Mouse (Mus musculus) stomach, embryonic 14.5 days (tissue): ENCODE results near the gene Gm45808. TPM values are rescaled to one million over a fixed set of nuclear protein-coding genes. Genes with fewer than 3 reads are reported as not detected.

Experiments
- ATAC-seq: fragments of 200-750 bp; cut with Nextera tagmentation; 2 replicates; pipeline ENCODE4 v1.8.0; 2017; ENCODE audit warnings: low read depth, moderate TSS enrichment; ENCODE audit not compliant: insufficient number of reproducible peaks, insufficient read depth, low FRiP score
- H3K27ac ChIP-seq: fragments of 300-500 bp; sonication (generic); 2 replicates; pipeline ENCODE4 v1.5.1; 2014; ENCODE audit warnings: mild to moderate bottlenecking, low read length, moderate library complexity, mixed read lengths
- H3K27me3 ChIP-seq: fragments of 300-500 bp; sonication (generic); 2 replicates; pipeline ENCODE4 v1.6.1; 2014; ENCODE audit warnings: low read length, control low read depth, mixed read lengths; ENCODE audit not compliant: control insufficient read depth, insufficient read depth
- H3K36me3 ChIP-seq: fragments of 300-500 bp; sonication (generic); 2 replicates; pipeline ENCODE4 v1.6.1; 2014; ENCODE audit warnings: mild to moderate bottlenecking, control low read depth, low read length, moderate library complexity, mixed read lengths; ENCODE audit not compliant: control insufficient read depth, insufficient read depth
- H3K4me1 ChIP-seq: fragments of 300-500 bp; sonication (generic); 2 replicates; pipeline ENCODE4 v1.6.1; 2014; ENCODE audit warnings: low read length, control low read depth, mixed read lengths; ENCODE audit not compliant: control insufficient read depth, insufficient read depth
- H3K4me2 ChIP-seq: fragments of 300-500 bp; sonication (generic); replicated peaks from 2 replicates; pipeline ENCODE4 v1.6.1; 2014; ENCODE audit warnings: low read depth, low read length, control low read depth
- H3K4me3 ChIP-seq: fragments of 300-500 bp; sonication (generic); 2 replicates; pipeline ENCODE4 v1.5.1; 2014; ENCODE audit warnings: low read depth, low read length, control low read depth
- H3K9ac ChIP-seq: fragments of 300-500 bp; sonication (generic); replicated peaks from 2 replicates; pipeline ENCODE4 v1.6.1; 2014; ENCODE audit warnings: low read depth, mild to moderate bottlenecking, control low read depth, low read length, moderate library complexity, mixed read lengths
- H3K9me3 ChIP-seq: fragments of 300-500 bp; sonication (generic); 2 replicates; pipeline ENCODE4 v1.6.1; 2016; ENCODE audit warnings: low read depth, low read length, control low read depth; ENCODE audit not compliant: control insufficient read depth
- WGBS: fragments of 180-500 bp; shearing (Covaris S2); extraction: QIAGEN DNeasy Blood & Tissue Kit; methylation state at CpG from one replicate; pipeline ENCODE4 v1.1.7; 2014; 5-methylcytosine and 5-hydroxymethylcytosine counted together
- polyA plus RNA-seq: library from polyadenylated mRNA; unstranded; fragments of >200 nt; fragmentation: Nextera tagmentation; extraction: Ambion mirVana; gene quantifications from 2 replicates; pipeline ENCODE4 v1.2.1, GENCODE M21; 2014

Gm45808 gene
- polyA plus RNA-seq, 1 experiment from 2014 or later: not detected

DNA sequence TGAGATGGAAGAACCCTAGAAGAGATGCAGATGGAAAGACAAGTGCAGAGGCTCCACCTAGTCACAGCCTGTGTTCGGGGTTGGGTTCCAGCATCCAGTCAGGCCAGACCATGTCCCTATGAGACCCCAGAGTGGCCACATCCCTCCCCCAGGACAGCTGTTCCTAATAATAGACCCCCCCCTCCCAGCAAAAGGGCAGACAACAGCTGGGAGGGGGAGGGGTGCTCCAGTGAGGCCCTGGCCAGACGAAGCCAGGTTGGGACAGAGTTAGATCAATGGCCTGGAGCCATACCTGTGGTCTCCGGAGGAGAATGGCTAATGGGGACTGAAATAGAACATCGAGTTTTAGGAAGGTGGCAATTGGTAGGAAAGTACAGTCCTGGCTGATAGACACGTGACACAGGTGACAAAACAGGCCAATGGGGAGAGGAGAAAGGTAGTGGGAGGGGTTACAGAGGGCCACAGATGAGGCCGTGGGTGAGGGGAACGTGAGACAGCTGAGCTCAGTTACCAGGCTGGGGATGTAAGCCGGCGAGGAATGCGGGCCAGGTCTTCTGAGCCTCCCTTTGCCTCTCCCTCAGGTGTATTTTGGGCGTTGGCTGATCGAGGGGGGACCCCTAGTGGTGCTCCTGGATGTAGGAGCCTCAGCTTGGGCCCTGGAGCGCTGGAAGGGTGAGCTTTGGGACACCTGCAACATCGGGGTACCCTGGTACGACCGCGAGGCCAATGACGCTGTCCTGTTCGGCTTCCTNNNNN, 48.9 kb downstream of the Gm45808 start, which contains the start of gene Ruvbl2:
TSS of gene Ruvbl2 (minus strand) at position 576 of the 756 bp plus-strand sequence.
- 17% methylated on average over 19 of the region's 19 CpGs for WGBS
- H3K4me1 ChIP-seq: peaks cover 27% of the 10 kb centered on the region
- no peaks in the 10 kb centered on the region for H3K9me3 ChIP-seq
- no peaks in the 10 kb centered on the region for H3K27me3 ChIP-seq
- no peak within 1 kb of the TSS for H3K9ac ChIP-seq
- H3K36me3 ChIP-seq: peaks cover 12% of the 10 kb centered on the region
- no peak within 1 kb of the TSS for H3K4me3 ChIP-seq
- ATAC-seq: no peak
- no peak within 1 kb of the TSS for H3K27ac ChIP-seq
- peak within 1 kb of the TSS; percentile 10; the same call in 1 of the 2 replicates for H3K4me2 ChIP-seq

DNA sequence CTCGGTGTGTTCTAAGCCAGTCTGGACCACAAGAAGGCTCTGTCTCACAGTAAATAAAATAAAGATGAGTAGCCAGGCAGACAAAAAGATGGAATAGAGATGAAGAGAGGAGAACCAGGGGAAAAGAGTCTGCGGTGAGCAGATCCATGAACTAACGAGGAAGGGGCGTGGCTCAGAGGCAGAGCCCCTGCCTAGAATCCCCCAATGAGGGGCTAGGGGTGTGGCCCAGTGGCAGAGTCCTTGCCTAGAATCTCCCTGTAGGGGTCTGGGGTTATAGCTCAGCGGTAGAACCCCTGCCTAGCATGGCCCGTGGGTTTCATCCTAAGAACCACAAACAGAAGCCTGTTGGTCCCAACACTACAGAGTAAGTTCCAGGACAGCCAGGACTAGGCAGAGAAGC, 49.6 kb downstream of the Gm45808 start:
- no peaks in the 10 kb centered on the region for H3K9me3 ChIP-seq
- H3K4me3 ChIP-seq: no peak overlapping the region
- H3K36me3 ChIP-seq: peaks cover 10% of the 10 kb centered on the region
- 40% methylated on average over 6 of the region's 6 CpGs for WGBS
- no peak for ATAC-seq
- H3K27me3 ChIP-seq: no peaks in the 10 kb centered on the region
- no peak overlapping the region for H3K9ac ChIP-seq
- peak overlapping the region; percentile 10; the same call in 1 of the 2 replicates for H3K4me2 ChIP-seq
- H3K4me1 ChIP-seq: peaks cover 28% of the 10 kb centered on the region
- no peak overlapping the region for H3K27ac ChIP-seq

GRCm38 (mm10) chr7:45436444-45436843, 50.2 kb downstream of the Gm45808 start:
- no peak for ATAC-seq
- Histone ChIP-seq H3K9ac (no peak overlapping the region), H3K27me3 (no peaks in the 10 kb centered on the region), H3K9me3 (no peaks in the 10 kb centered on the region), H3K4me1 (peaks cover 28% of the 10 kb centered on the region), H3K4me3 (no peak overlapping the region), H3K36me3 (peaks cover 6% of the 10 kb centered on the region), H3K27ac (no peak overlapping the region), H3K4me2 (no peak overlapping the region)
- 85% methylated on average over 5 of the region's 5 CpGs for WGBS

DNA sequence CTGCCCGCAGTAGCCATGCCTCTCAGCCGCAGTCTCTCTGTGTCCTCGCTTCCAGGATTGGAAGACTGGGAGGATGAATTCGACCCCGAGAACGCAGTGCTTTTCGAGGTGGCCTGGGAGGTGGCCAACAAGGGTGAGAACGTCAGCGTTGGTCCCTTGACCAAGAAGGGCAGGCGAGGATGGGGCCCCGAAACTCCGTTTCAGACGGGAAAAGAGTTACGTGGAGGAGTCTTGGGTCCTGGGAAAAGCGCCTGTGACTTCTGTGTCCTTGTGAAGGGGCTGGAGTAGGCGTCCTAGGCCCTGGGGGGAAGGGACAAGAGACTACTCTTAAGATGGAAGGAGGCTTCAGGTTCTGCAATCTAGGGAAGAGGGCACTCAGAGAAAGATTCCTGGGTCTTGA, 51.6 kb downstream of the Gm45808 start:
- H3K9ac ChIP-seq: peak overlapping the region; percentile 67
- H3K36me3 ChIP-seq: peaks cover 9% of the 10 kb centered on the region
- 0 out of 2 replicates have a peak, but pooled peaks have one; percentile 3 for ATAC-seq
- peak overlapping the region; percentile 68 for H3K27ac ChIP-seq
- H3K4me1 ChIP-seq: peaks cover 28% of the 10 kb centered on the region
- peak overlapping the region; percentile 88 for H3K4me3 ChIP-seq
- peak overlapping the region; percentile 90 for H3K4me2 ChIP-seq
- no peaks in the 10 kb centered on the region for H3K9me3 ChIP-seq
- H3K27me3 ChIP-seq: no peaks in the 10 kb centered on the region
- 2% methylated on average over 16 of the region's 16 CpGs for WGBS

GRCm38 (mm10) chr7:45434203-45435015, 52.2 kb downstream of the Gm45808 start, which contains the start of gene Gys1:
Gene Gys1 (plus strand): TSS chr7:45434844.
- H3K4me1 ChIP-seq: peaks cover 28% of the 10 kb centered on the region
- H3K4me3 ChIP-seq: peak within 1 kb of the TSS; percentile 88
- H3K36me3 ChIP-seq: peaks cover 15% of the 10 kb centered on the region
- H3K4me2 ChIP-seq: peak within 1 kb of the TSS; percentile 98
- no peaks in the 10 kb centered on the region for H3K9me3 ChIP-seq
- under 1% methylated on average over 45 of the region's 45 CpGs for WGBS
- ATAC-seq: peak; percentile 96
- peak within 1 kb of the TSS; percentile 84 for H3K9ac ChIP-seq
- H3K27me3 ChIP-seq: no peaks in the 10 kb centered on the region
- peak within 1 kb of the TSS; percentile 84 for H3K27ac ChIP-seq

GRCm38 (mm10) chr7:45433835-45434202, 52.8 kb downstream of the Gm45808 start:
- Histone ChIP-seq H3K36me3 (peaks cover 20% of the 10 kb centered on the region), H3K4me2 (peak overlapping the region; percentile 98), H3K4me3 (peak overlapping the region; percentile 88), H3K9me3 (no peaks in the 10 kb centered on the region), H3K9ac (peak overlapping the region; percentile 84), H3K4me1 (peaks cover 28% of the 10 kb centered on the region), H3K27me3 (no peaks in the 10 kb centered on the region), H3K27ac (peak overlapping the region; percentile 84)
- 2% methylated on average over 7 of the region's 7 CpGs for WGBS
- no peak for ATAC-seq

DNA sequence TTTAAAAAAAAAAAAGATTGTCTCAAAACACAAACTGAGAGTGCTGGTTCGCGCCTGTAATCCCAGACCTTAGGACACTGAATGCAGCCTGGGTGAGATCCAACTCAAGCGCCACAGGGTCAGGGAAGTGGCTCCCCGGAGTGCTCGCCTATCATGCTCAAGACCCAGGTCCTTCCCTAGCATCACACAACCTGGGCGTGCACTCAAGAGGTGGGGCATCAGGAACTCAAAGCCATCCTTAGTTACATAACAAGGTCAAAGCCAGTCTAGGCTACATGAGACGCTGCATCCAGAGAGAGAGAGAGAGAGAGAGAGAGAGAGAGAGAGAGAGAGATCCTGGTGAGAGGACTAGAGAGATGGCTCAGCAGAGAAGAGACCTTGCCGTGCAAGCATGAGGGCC, 60.1 kb downstream of the Gm45808 start:
- Histone ChIP-seq H3K4me2 (no peak overlapping the region), H3K27ac (no peak overlapping the region), H3K36me3 (peaks cover 78% of the 10 kb centered on the region), H3K9me3 (no peaks in the 10 kb centered on the region), H3K27me3 (no peaks in the 10 kb centered on the region), H3K4me3 (no peak overlapping the region), H3K4me1 (no peaks in the 10 kb centered on the region), H3K9ac (no peak overlapping the region)
- ATAC-seq: no peak
- 94% methylated on average over 8 of the region's 8 CpGs for WGBS

DNA sequence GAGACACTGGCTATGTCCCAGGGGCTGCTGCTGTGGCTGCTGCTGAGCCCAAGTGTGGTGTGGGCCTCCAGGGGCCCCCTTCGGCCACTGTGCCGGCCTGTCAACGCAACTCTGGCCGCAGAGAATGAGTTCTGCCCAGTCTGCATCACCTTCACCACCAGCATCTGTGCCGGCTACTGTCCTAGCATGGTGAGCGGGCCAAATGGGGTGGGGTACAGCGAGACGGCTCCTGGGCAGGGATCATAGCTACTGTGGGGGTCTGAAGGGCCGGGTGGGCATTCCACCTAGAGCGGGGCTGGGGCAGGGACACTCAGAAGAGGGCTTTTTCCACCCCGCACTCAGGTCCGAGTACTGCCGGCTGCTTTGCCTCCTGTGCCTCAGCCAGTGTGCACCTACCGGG, 65.4 kb downstream of the Gm45808 start:
- Histone ChIP-seq H3K4me1 (peaks cover 14% of the 10 kb centered on the region; the same call in 1 of the 2 replicates), H3K36me3 (peaks cover 54% of the 10 kb centered on the region), H3K4me3 (no peak overlapping the region), H3K27ac (no peak overlapping the region), H3K9me3 (no peaks in the 10 kb centered on the region), H3K27me3 (0 out of 2 replicates have a peak, but pooled peaks cover 4% of the 10 kb centered on the region), H3K9ac (no peak overlapping the region), H3K4me2 (no peak overlapping the region)
- 91% methylated on average over 14 of the region's 14 CpGs for WGBS
- ATAC-seq: no peak
